Mouse (Mus musculus) monocyte, adult 5-6 weeks (primary cell): ENCODE data around the gene Prkcg. TPM values are rescaled to one million over a fixed set of nuclear protein-coding genes. Genes with fewer than 3 reads are reported as not detected.
A peak's percentile ranks its signal among the peaks of the same experiment; 100 is the strongest.
"Not testable (repeated sequence)": the region's sequence is repeated elsewhere in the genome, so short reads cannot be mapped to it uniquely, and the experiment has no call there.

Experiments used
- ATAC-seq: fragments of 153-309, 156-312 bp; replicated peaks from 2 replicates; pipeline ENCODE4 v1.8.0; 2017; ENCODE audit warnings: mild to moderate bottlenecking; ENCODE audit not compliant: low TSS enrichment, insufficient number of reproducible peaks, severe bottlenecking, poor library complexity, low FRiP score
- total RNA-seq: library from RNA; stranded (forward); fragments of 200-1000, 200-491, 200-594 nt; gene quantifications from 3 replicates; pipeline ENCODE4 v1.2.3, GENCODE M21; 2017

The Prkcg gene
- total RNA-seq, 1 experiment from 2014 or later, result 7.0 TPM

- 0 out of 2 replicates have a peak, but pooled peaks have one; percentile 21 for ATAC-seq
These were observed 2.9 kb upstream of the Prkcg start for GRCm38 (mm10) chr7:3286036-3286435.

GRCm38 (mm10) chr7:3287186-3287585 is 1.8 kb upstream of the Prkcg start:
- ATAC-seq, result no peak

GRCm38 (mm10) chr7:3290257-3291033 is 1.5 kb downstream of the Prkcg start:
- ATAC-seq, result peak; percentile 85

- peak; percentile 29; the same call in 1 of the 2 replicates for ATAC-seq
These were observed 2.2 kb downstream of the Prkcg start for GRCm38 (mm10) chr7:3291197-3291596.

GRCm38 (mm10) chr7:3291764-3292163 is 2.8 kb downstream of the Prkcg start:
- no peak for ATAC-seq

- not testable (repeated sequence) for ATAC-seq
These were observed 3.3 kb downstream of the Prkcg start for GRCm38 (mm10) chr7:3292271-3292670.

GRCm38 (mm10) chr7:3292791-3293190 is 3.8 kb downstream of the Prkcg start:
- ATAC-seq, result peak; percentile 69

GRCm38 (mm10) chr7:3294794-3295193 is 5.8 kb downstream of the Prkcg start:
- no peak for ATAC-seq

GRCm38 (mm10) chr7:3295321-3296110 is 6.5 kb downstream of the Prkcg start:
- ATAC-seq, result peak; percentile 52

- no peak for ATAC-seq
These were observed 7.7 kb downstream of the Prkcg start for GRCm38 (mm10) chr7:3296711-3297110.

GRCm38 (mm10) chr7:3299941-3300617 is 11.1 kb downstream of the Prkcg start:
- no peak; the same call in 1 of the 2 replicates for ATAC-seq

GRCm38 (mm10) chr7:3300891-3301627 is 12.1 kb downstream of the Prkcg start:
- no peak for ATAC-seq

- ATAC-seq, result no peak
These were observed 12.9 kb downstream of the Prkcg start for GRCm38 (mm10) chr7:3301628-3302555.

GRCm38 (mm10) chr7:3302556-3303275 is 13.7 kb downstream of the Prkcg start:
- ATAC-seq, result no peak

GRCm38 (mm10) chr7:3303276-3303781 is 14.3 kb downstream of the Prkcg start:
- no peak for ATAC-seq

- no peak for ATAC-seq
These were observed 14.8 kb downstream of the Prkcg start for GRCm38 (mm10) chr7:3303789-3304188.

- no peak for ATAC-seq
These were observed 15.3 kb downstream of the Prkcg start for GRCm38 (mm10) chr7:3304298-3304697.
